Mouse (Mus musculus): ENCODE measurements around the gene Tnrc6b. TPM values are rescaled to one million over a fixed set of nuclear protein-coding genes. Genes with fewer than 3 reads are reported as not detected.

Gene Tnrc6b
- polyA plus RNA-seq, 1 experiment from 2014 or later: 17.9 TPM

DNA sequence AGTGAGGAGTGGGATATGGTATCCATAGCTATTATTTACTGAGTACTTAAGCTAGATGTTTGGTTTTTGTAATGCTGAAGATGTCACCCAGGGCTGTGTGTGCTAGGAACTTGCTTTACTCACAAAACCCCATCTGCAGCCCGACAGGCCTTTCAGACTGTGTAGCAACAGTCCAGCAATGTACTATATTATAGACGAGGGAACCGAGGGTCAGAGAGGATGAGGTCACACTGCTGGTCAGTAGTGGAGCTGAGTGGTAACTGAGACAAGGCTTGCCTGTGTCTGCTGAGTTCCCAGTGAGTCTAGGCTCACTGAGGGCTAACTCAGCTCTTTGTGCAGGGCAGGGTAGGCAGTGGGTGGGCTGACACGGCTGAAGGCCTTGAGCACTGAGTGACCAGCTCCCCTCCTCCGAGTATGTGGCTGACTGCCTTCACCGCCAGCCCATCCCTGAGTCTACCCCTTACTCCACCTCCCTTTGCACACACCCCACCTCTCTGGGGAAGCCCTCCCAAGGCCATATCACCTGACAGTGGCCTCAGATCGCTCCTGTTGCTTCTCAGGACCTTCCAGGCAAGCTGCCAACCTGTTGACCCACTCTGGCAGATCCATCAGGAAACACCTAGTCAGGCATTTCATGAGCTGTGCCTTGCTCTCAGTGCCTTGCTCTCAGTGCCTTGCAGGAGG lies 30.6 kb upstream of the Tnrc6b start:
- H3K27ac ChIP-seq (ENCODE audit: low read depth, low read length): no peak overlapping the region
- WGBS (ENCODE audit: insufficient replicate concordance): 42% methylated on average over 7 of the region's 7 CpGs
- no peak overlapping the region for H3K4me3 ChIP-seq (ENCODE audit: low read depth, low read length)
- no peaks in the 10 kb centered on the region for H3K36me3 ChIP-seq (ENCODE audit: control insufficient read depth, insufficient read depth, low read length)
- no peak overlapping the region for H3K9ac ChIP-seq (ENCODE audit: low read depth, low read length)
- H3K4me1 ChIP-seq (ENCODE audit: control insufficient read depth, insufficient read depth, low read length): peaks cover 27% of the 10 kb centered on the region
- H3K27me3 ChIP-seq (ENCODE audit: control insufficient read depth, insufficient read depth, low read length): peaks cover 5% of the 10 kb centered on the region; the same call in 1 of the 2 replicates
- H3K9me3 ChIP-seq (replicated peaks; ENCODE audit: control insufficient read depth, low read length): no peaks in the 10 kb centered on the region
- ATAC-seq (replicated peaks; ENCODE audit: insufficient number of reproducible peaks, low FRiP score, low TSS enrichment): peak; percentile 42; the same call in 1 of the 2 replicates
- no peak overlapping the region for H3K4me2 ChIP-seq

DNA sequence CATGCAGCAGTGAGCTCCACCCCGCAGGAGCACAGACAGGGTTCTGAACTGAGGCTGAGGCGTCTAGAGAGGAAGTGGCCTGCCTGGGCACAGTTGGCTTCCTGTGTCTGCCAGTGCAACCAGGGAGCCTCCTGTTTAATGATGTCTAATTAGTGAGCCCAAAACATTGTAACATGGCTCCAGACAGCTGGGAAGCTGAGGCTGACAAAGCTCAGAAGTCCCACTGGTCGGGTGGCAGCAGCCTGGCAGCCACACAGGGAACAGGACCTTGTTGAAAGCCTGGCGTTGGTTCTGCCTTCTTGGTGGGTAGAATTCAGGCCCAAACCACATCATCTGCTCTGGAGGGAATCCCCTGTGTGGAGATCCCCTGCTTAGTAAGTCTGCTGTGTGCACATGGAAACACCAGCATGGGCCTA lies 29.6 kb upstream of the Tnrc6b start:
- Histone ChIP-seq H3K9ac (ENCODE audit: low read depth, low read length) (no peak overlapping the region), H3K36me3 (ENCODE audit: control insufficient read depth, insufficient read depth, low read length) (no peaks in the 10 kb centered on the region), H3K4me2 (no peak overlapping the region), H3K4me3 (ENCODE audit: low read depth, low read length) (no peak overlapping the region), H3K9me3 (replicated peaks; ENCODE audit: control insufficient read depth, low read length) (no peaks in the 10 kb centered on the region), H3K27ac (ENCODE audit: low read depth, low read length) (no peak overlapping the region), H3K4me1 (ENCODE audit: control insufficient read depth, insufficient read depth, low read length) (peaks cover 27% of the 10 kb centered on the region), H3K27me3 (ENCODE audit: control insufficient read depth, insufficient read depth, low read length) (peaks cover 6% of the 10 kb centered on the region)
- no peak for ATAC-seq (replicated peaks; ENCODE audit: insufficient number of reproducible peaks, low FRiP score, low TSS enrichment)
- 65% methylated on average over 4 of the region's 4 CpGs for WGBS (ENCODE audit: insufficient replicate concordance)

DNA sequence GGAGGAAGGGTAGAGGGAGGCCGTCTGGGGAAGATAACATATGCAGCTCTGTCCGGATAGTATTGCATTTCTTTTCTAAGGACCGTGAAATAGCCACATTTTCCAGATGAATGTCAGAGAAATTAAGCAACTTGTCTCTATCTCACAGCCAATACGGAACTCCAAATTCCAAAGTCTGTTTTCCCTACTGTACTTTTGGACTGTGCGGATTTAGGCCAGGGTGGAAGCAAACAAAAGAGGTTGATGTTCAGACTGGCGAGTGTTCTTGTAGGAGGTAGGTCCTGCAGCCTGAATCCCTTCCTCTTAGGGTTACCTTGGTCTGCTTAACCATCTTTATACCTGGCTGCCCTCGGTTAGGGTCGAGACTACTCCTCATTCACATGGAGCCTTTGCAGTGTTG lies 28.8 kb upstream of the Tnrc6b start:
- no peaks in the 10 kb centered on the region for H3K36me3 ChIP-seq (ENCODE audit: control insufficient read depth, insufficient read depth, low read length)
- ATAC-seq (replicated peaks; ENCODE audit: insufficient number of reproducible peaks, low FRiP score, low TSS enrichment): no peak
- 81% methylated on average over 8 of the region's 8 CpGs for WGBS (ENCODE audit: insufficient replicate concordance)
- H3K9me3 ChIP-seq (replicated peaks; ENCODE audit: control insufficient read depth, low read length): no peaks in the 10 kb centered on the region
- peaks cover 27% of the 10 kb centered on the region for H3K4me1 ChIP-seq (ENCODE audit: control insufficient read depth, insufficient read depth, low read length)
- no peak overlapping the region for H3K9ac ChIP-seq (ENCODE audit: low read depth, low read length)
- no peak overlapping the region for H3K4me3 ChIP-seq (ENCODE audit: low read depth, low read length)
- no peak overlapping the region for H3K27ac ChIP-seq (ENCODE audit: low read depth, low read length)
- H3K4me2 ChIP-seq: no peak overlapping the region
- peaks cover 14% of the 10 kb centered on the region for H3K27me3 ChIP-seq (ENCODE audit: control insufficient read depth, insufficient read depth, low read length)

DNA sequence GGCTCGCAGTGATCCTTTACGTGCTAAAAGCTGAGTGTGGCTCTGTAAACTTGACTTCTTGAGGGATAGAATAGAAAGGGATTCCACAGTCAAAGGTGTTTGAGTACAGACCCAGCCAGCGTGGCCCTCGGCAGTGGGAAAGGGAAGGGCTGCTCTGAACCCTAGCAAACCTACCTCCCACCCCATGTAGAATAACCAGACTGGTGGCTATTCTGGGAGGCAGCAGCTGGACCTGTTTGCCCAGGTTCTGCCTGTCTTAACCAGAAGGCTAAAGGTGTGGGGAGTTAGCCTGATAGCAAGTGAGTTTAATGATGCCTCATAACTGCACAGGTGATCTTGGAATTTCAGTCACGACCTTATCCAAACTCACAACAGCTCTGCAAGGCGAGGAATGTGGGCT lies 28.0 kb upstream of the Tnrc6b start:
- Histone ChIP-seq H3K27me3 (ENCODE audit: control insufficient read depth, insufficient read depth, low read length) (peaks cover 14% of the 10 kb centered on the region), H3K4me2 (no peak overlapping the region), H3K27ac (ENCODE audit: low read depth, low read length) (no peak overlapping the region), H3K9ac (ENCODE audit: low read depth, low read length) (no peak overlapping the region), H3K9me3 (replicated peaks; ENCODE audit: control insufficient read depth, low read length) (no peaks in the 10 kb centered on the region), H3K4me1 (ENCODE audit: control insufficient read depth, insufficient read depth, low read length) (peaks cover 27% of the 10 kb centered on the region), H3K36me3 (ENCODE audit: control insufficient read depth, insufficient read depth, low read length) (no peaks in the 10 kb centered on the region), H3K4me3 (ENCODE audit: low read depth, low read length) (no peak overlapping the region)
- no peak for ATAC-seq (replicated peaks; ENCODE audit: insufficient number of reproducible peaks, low FRiP score, low TSS enrichment)
- 78% methylated on average over 6 of the region's 6 CpGs for WGBS (ENCODE audit: insufficient replicate concordance)

DNA sequence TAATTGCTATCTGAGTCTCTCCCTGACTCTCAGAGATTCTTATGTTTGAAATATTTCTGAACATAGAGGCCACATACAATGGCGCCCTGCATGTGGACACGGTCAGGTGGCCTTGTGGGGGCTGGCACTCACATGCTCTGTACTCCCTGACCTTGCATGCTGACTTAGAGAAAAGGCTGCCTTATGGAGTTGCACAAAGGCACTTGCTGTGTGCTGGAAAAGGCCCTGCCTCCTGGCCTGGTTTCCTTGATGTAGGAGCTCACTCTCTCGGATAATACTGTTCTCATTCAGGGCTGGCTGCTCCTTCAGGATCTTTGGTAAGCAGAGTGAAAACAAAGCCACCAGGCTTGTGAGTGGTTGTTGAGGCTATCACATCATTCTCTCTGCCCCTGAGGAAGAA lies 27.1 kb upstream of the Tnrc6b start:
- Histone ChIP-seq H3K4me3 (ENCODE audit: low read depth, low read length) (no peak overlapping the region), H3K4me1 (ENCODE audit: control insufficient read depth, insufficient read depth, low read length) (peaks cover 33% of the 10 kb centered on the region), H3K36me3 (ENCODE audit: control insufficient read depth, insufficient read depth, low read length) (no peaks in the 10 kb centered on the region), H3K27me3 (ENCODE audit: control insufficient read depth, insufficient read depth, low read length) (peaks cover 14% of the 10 kb centered on the region), H3K9me3 (replicated peaks; ENCODE audit: control insufficient read depth, low read length) (no peaks in the 10 kb centered on the region), H3K27ac (ENCODE audit: low read depth, low read length) (no peak overlapping the region), H3K4me2 (no peak overlapping the region), H3K9ac (ENCODE audit: low read depth, low read length) (no peak overlapping the region)
- ATAC-seq (replicated peaks; ENCODE audit: insufficient number of reproducible peaks, low FRiP score, low TSS enrichment): no peak
- WGBS (ENCODE audit: insufficient replicate concordance): 63% methylated on average over 3 of the region's 3 CpGs

DNA sequence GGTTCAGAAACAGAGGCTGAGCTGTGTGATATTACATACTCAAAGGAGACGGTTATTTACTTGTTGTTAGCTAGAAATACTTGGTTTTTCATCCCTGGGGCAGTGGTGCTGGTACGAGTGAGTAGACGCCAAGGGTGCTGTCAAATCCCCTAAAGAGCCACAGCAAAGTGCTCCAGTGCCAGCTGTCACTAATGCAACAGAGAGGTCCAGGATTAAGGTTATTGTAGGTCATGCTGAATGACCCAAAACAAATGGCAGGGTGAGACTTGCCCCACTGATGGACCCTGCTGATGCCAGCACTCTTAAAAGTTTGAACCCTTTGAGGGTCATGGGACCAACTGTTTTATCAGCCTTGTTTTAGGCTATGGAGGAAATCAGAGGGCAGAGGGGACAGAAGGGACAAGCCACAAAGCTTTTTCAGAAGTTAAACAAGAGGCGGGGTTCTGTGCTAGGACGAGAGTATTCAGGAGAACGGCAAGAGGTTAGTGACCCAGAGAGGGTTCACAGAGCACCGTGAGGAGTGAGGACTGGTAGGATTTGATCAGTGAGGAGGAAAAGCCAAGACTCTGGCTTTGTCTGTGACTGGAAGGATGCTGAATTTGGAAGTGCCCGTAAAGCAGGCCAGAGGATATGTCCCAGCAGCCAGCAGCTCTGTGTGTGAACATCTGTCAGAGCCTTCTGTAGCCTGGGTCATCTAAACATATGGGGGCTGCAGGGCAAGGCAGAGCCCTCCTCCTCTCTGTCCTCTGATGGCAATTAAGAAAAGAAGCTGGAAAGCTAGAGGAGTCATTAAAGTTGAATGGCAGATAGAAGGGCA lies 26.1 kb upstream of the Tnrc6b start:
- Histone ChIP-seq H3K4me2 (no peak overlapping the region), H3K9me3 (replicated peaks; ENCODE audit: control insufficient read depth, low read length) (no peaks in the 10 kb centered on the region), H3K27ac (ENCODE audit: low read depth, low read length) (no peak overlapping the region), H3K4me3 (ENCODE audit: low read depth, low read length) (no peak overlapping the region), H3K36me3 (ENCODE audit: control insufficient read depth, insufficient read depth, low read length) (no peaks in the 10 kb centered on the region), H3K4me1 (ENCODE audit: control insufficient read depth, insufficient read depth, low read length) (peaks cover 25% of the 10 kb centered on the region), H3K27me3 (ENCODE audit: control insufficient read depth, insufficient read depth, low read length) (peaks cover 16% of the 10 kb centered on the region), H3K9ac (ENCODE audit: low read depth, low read length) (no peak overlapping the region)
- 33% methylated on average over 8 of the region's 8 CpGs for WGBS (ENCODE audit: insufficient replicate concordance)
- no peak for ATAC-seq (replicated peaks; ENCODE audit: insufficient number of reproducible peaks, low FRiP score, low TSS enrichment)

DNA sequence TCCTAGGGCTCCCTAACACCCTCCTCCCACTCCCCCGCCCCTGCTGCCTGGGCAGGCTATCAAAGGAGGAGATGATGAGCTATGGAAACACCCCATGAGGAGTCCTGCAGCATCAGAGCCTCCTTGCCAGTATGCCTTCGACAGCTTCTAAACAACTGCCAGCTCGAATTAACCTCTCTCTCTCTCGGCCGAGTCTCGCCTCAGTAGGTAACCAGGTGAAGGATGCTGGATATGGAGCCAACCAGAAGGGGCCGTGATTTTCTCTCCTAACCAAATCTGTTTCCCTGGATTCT lies 25.6 kb upstream of the Tnrc6b start:
- 24% methylated on average over 7 of the region's 7 CpGs for WGBS (ENCODE audit: insufficient replicate concordance)
- peaks cover 20% of the 10 kb centered on the region for H3K27me3 ChIP-seq (ENCODE audit: control insufficient read depth, insufficient read depth, low read length)
- no peak overlapping the region for H3K27ac ChIP-seq (ENCODE audit: low read depth, low read length)
- H3K36me3 ChIP-seq (ENCODE audit: control insufficient read depth, insufficient read depth, low read length): no peaks in the 10 kb centered on the region
- no peak overlapping the region for H3K4me2 ChIP-seq
- H3K9ac ChIP-seq (ENCODE audit: low read depth, low read length): no peak overlapping the region
- no peaks in the 10 kb centered on the region for H3K9me3 ChIP-seq (replicated peaks; ENCODE audit: control insufficient read depth, low read length)
- ATAC-seq (replicated peaks; ENCODE audit: insufficient number of reproducible peaks, low FRiP score, low TSS enrichment): no peak
- no peak overlapping the region for H3K4me3 ChIP-seq (ENCODE audit: low read depth, low read length)
- peaks cover 21% of the 10 kb centered on the region for H3K4me1 ChIP-seq (ENCODE audit: control insufficient read depth, insufficient read depth, low read length)

DNA sequence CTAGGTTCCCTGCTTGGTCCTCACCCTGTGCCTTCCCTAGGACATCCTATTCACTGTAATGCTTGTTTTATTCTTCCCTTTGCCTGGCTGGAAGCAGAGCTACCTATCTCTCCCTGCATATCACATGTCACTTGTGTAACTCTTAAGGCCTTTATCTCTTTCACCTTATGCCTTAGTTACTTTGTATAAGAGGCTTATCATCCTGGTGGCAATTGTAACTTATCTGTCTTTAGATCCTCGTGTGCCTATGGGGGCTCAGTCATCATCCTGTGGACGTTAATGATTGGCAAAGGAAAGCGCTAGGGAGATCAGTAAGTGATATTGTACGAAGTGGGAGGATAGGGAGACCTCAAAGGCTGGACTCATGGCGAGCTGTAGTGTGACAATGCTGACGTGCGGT lies 22.6 kb upstream of the Tnrc6b start:
- no peak overlapping the region for H3K27ac ChIP-seq (ENCODE audit: low read depth, low read length)
- 31% methylated on average over 7 of the region's 7 CpGs for WGBS (ENCODE audit: insufficient replicate concordance)
- H3K4me1 ChIP-seq (ENCODE audit: control insufficient read depth, insufficient read depth, low read length): peaks cover 12% of the 10 kb centered on the region
- no peak overlapping the region for H3K4me2 ChIP-seq
- H3K4me3 ChIP-seq (ENCODE audit: low read depth, low read length): no peak overlapping the region
- H3K9ac ChIP-seq (ENCODE audit: low read depth, low read length): no peak overlapping the region
- H3K27me3 ChIP-seq (ENCODE audit: control insufficient read depth, insufficient read depth, low read length): peaks cover 38% of the 10 kb centered on the region
- no peak for ATAC-seq (replicated peaks; ENCODE audit: insufficient number of reproducible peaks, low FRiP score, low TSS enrichment)
- H3K36me3 ChIP-seq (ENCODE audit: control insufficient read depth, insufficient read depth, low read length): no peaks in the 10 kb centered on the region
- H3K9me3 ChIP-seq (replicated peaks; ENCODE audit: control insufficient read depth, low read length): no peaks in the 10 kb centered on the region

DNA sequence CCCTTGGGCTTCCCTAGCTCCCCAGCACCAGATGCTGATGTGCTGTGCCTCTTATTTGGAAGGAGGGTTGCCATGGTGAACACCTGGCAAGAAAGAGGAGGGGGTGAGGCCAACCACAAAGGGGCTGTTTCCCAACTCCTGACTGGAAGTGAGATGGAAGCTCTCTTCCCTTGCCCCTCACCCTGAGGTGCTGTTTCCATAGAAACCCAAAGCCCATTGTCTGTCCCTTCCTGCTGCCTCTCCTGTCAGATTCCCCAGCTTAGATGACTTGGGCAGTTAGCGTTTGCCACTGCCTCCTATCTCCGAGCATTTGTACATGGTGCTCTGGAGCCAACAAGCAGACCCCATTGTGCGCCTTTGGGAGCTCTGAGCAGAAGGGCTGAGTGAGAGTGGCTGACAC lies 17.6 kb upstream of the Tnrc6b start:
- no peak overlapping the region for H3K4me3 ChIP-seq (ENCODE audit: low read depth, low read length)
- H3K27me3 ChIP-seq (ENCODE audit: control insufficient read depth, insufficient read depth, low read length): peaks cover 34% of the 10 kb centered on the region
- H3K4me2 ChIP-seq: no peak overlapping the region
- ATAC-seq (replicated peaks; ENCODE audit: insufficient number of reproducible peaks, low FRiP score, low TSS enrichment): no peak
- 28% methylated on average over 3 of the region's 3 CpGs for WGBS (ENCODE audit: insufficient replicate concordance)
- H3K9me3 ChIP-seq (replicated peaks; ENCODE audit: control insufficient read depth, low read length): no peaks in the 10 kb centered on the region
- H3K9ac ChIP-seq (ENCODE audit: low read depth, low read length): no peak overlapping the region
- no peak overlapping the region for H3K27ac ChIP-seq (ENCODE audit: low read depth, low read length)
- H3K36me3 ChIP-seq (ENCODE audit: control insufficient read depth, insufficient read depth, low read length): no peaks in the 10 kb centered on the region
- peaks cover 10% of the 10 kb centered on the region for H3K4me1 ChIP-seq (ENCODE audit: control insufficient read depth, insufficient read depth, low read length)

All from heart, embryonic 11.5 days (tissue).